22 mouse cellular contexts compared by ENCODE assay signal in the genomic region with DNA sequence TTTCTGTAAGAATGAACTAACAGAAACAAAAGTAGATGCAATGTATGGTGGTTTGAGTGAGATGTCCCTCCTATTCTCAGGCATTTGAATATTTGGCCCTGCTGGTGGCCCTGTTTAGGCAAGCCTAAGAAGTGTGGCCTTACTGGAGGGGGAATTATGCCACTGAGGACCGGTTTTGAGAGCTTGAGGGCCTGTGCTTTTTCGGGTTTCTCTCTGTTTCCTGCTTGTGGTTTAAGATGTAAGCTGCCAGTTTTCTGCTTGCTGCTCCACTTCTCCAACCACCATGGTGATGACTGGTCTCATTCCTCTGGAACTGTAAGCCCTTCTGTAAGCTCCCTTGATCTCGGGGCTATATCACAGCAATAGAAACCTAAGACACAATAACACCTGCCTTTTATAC.
DNase-seq lines count a peak whose midpoint lies in the region; ATAC-seq and TF ChIP-seq lines count a peak whose summit lies in the region.
"Had no signal": no experiment of that assay in that cellular context is flagged by ENCODE, and none has a peak within 500 bp of the region (broad histone marks: within the 10 kb centered on the region; RNA-seq: fewer than 3 reads in every experiment).

No protein-coding gene starts in this region.

- no peak for TF ChIP-seq RAD21 in CH12.LX (IDR thresholded peaks at IDR 0.05; ENCODE audit: low read depth, low read length)

- H3K79me2 ChIP-seq in CH12.LX (replicated peaks; ENCODE audit: control insufficient read depth, extremely low read depth, insufficient read depth, poor library complexity, severe bottlenecking) (no peaks in the 10 kb centered on the region), macrophage (ENCODE audit: inconsistent target) (no peaks in the 10 kb centered on the region)

- H3K4me3 ChIP-seq in CH12.LX (replicated peaks in 1 of 3; ENCODE audit: low read depth in 2 of 3, low read length in 2 of 3, poor library complexity in 1 of 3) = no peak overlapping the region
- H3K4me3 ChIP-seq in macrophage (ENCODE audit: inconsistent target) = no peak overlapping the region
- H3K4me3 ChIP-seq: embryonic facial prominence, embryonic 10.5 days; embryonic facial prominence, embryonic 12.5 days; forebrain, embryonic 13.5 days; forebrain, embryonic 15.5 days had no signal

- H3K27ac ChIP-seq in CH12.LX (ENCODE audit: insufficient read depth, low read depth) (no peak overlapping the region), macrophage (peak overlapping the region; percentile 34)
- H3K27ac ChIP-seq: embryonic facial prominence, embryonic 10.5 days; embryonic facial prominence, embryonic 12.5 days; forebrain, embryonic 13.5 days; forebrain, embryonic 15.5 days had no signal

- H3K9ac ChIP-seq in CH12.LX (ENCODE audit: insufficient read depth, low read depth) = no peak overlapping the region
- H3K9ac ChIP-seq: embryonic facial prominence, embryonic 12.5 days; forebrain, embryonic 13.5 days; forebrain, embryonic 15.5 days had no signal

- H3K4me1 ChIP-seq in CH12.LX (ENCODE audit: control insufficient read depth in 1 of 2, insufficient read depth in 2 of 2) = 0 out of 4 replicates have a peak, but pooled peaks cover 0 to 3% of the 10 kb centered on the region in 2 experiments
- H3K4me1 ChIP-seq: embryonic facial prominence, embryonic 10.5 days; embryonic facial prominence, embryonic 12.5 days; forebrain, embryonic 13.5 days; forebrain, embryonic 15.5 days had no signal

- peak; percentile 68; the same call in 1 of the 2 replicates for ATAC-seq in common myeloid progenitor, adult 5-6 weeks (replicated peaks; ENCODE audit: low read depth, poor library complexity, severe bottlenecking)
- ATAC-seq in megakaryocyte-erythroid progenitor cell, adult 5-6 weeks (replicated peaks; ENCODE audit: low FRiP score, low TSS enrichment, poor library complexity, severe bottlenecking) = no peak
- ATAC-seq: CD4-positive, CD25-positive, alpha-beta regulatory T cell, adult 4 months; forebrain, embryonic 13.5 days; forebrain, embryonic 15.5 days had no signal

- H3K36me3 ChIP-seq in CH12.LX (replicated peaks in 1 of 2; ENCODE audit: control insufficient read depth in 1 of 2, insufficient read depth in 1 of 2, low read length in 1 of 2) (no peaks in the 10 kb centered on the region), macrophage (ENCODE audit: inconsistent target) (no peaks in the 10 kb centered on the region)
- H3K36me3 ChIP-seq: embryonic facial prominence, embryonic 10.5 days; embryonic facial prominence, embryonic 12.5 days; forebrain, embryonic 15.5 days had no signal

- no peak overlapping the region for H3K4me2 ChIP-seq in CH12.LX (ENCODE audit: insufficient read depth, low read depth, poor library complexity, severe bottlenecking)
- H3K4me2 ChIP-seq: embryonic facial prominence, embryonic 12.5 days; forebrain, embryonic 13.5 days; forebrain, embryonic 15.5 days had no signal

- no peak for TF ChIP-seq EP300 in CH12.LX (IDR thresholded peaks at IDR 0.05; ENCODE audit: low read length)

- peak; percentile 7 for DNase-seq in CH12.LX (ENCODE audit: extremely low read depth)
- no peak for DNase-seq in left cerebral cortex, adult 11 months (ENCODE audit: low spot score)
- DNase-seq in gastrocnemius, postnatal 25 days = no peak
- DNase-seq in adrenal gland, adult 2 months = no peak
- DNase-seq: adrenal gland, adult 8-10 months; adrenal gland, postnatal 14 days; adrenal gland, postnatal 36 days; B cell, adult 2 months; cerebellum, adult 11 months; cerebellum, adult 18-20 months; cerebellum, adult 8-10 months; cerebellum, adult 9-11 months; cerebellum, postnatal 14 days; cerebellum, postnatal 36 days had no signal

- H3K27me3 ChIP-seq in CH12.LX (replicated peaks) = no peaks in the 10 kb centered on the region
- H3K27me3 ChIP-seq: forebrain, embryonic 13.5 days had no signal

- TF ChIP-seq POLR2A in CH12.LX (IDR thresholded peaks at IDR 0.05; ENCODE audit: low read depth, low read length) = no peak

- TF ChIP-seq CTCF in CH12.LX (conservative IDR thresholded peaks at IDR 0.05 in 1 of 2, IDR thresholded peaks at IDR 0.05 in 1 of 2; ENCODE audit: low read depth in 2 of 2, low read length in 2 of 2) = no peak

- 25% methylated on average over 3 of the region's 3 CpGs for WGBS in macrophage (ENCODE audit: missing documents)

- dilution Hi-C loops in CH12.LX (cut with MboI; ENCODE audit: extremely low pct_ligation_motif_present, extremely low pct_unique_long_range_greater_than_20kb, low sequenced_read_pairs) = no loop called here

- H3K9me3 ChIP-seq in CH12.LX (replicated peaks; ENCODE audit: low read length) = no peaks in the 10 kb centered on the region
- H3K9me3 ChIP-seq: embryonic facial prominence, embryonic 10.5 days; embryonic facial prominence, embryonic 12.5 days; forebrain, embryonic 13.5 days; forebrain, embryonic 15.5 days had no signal

- in situ Hi-C loops in CH12.LX (cut with MboI; ENCODE audit: low pct_ligation_motif_present, low pct_unique_long_range_greater_than_20kb, low sequenced_read_pairs) = loop anchor here (25.0 kb wide), 2 partner anchors 211 to 361 kb away; no protein-coding TSS in a partner anchor

TF ChIP-seq in CH12.LX, 34 proteins besides CTCF, POLR2A, EP300 and RAD21:
- no peak for TF ChIP-seq NRF1 (IDR thresholded peaks at IDR 0.05; ENCODE audit: low read depth, low read length)
- no peak for TF ChIP-seq MEF2A (IDR thresholded peaks at IDR 0.05; ENCODE audit: borderline replicate concordance, low read depth, low read length)
- TF ChIP-seq USF1 (IDR thresholded peaks at IDR 0.05; ENCODE audit: low read depth, low read length) = no peak
- no peak for TF ChIP-seq ZC3H11A (IDR thresholded peaks at IDR 0.05; ENCODE audit: low read depth, low read length)
- no peak for TF ChIP-seq SIN3A (IDR thresholded peaks at IDR 0.05; ENCODE audit: low read length)
- TF ChIP-seq JUN (IDR thresholded peaks at IDR 0.05; ENCODE audit: insufficient read depth, low read depth, low read length) = no peak
- no peak for TF ChIP-seq GABPA (IDR thresholded peaks at IDR 0.05; ENCODE audit: insufficient replicate concordance, low read depth, low read length)
- no peak for TF ChIP-seq MAX (IDR thresholded peaks at IDR 0.05; ENCODE audit: low read length)
- TF ChIP-seq CHD2 (IDR thresholded peaks at IDR 0.05; ENCODE audit: low read length) = no peak
- no peak for TF ChIP-seq CHD1 (IDR thresholded peaks at IDR 0.05; ENCODE audit: low read depth, low read length)
- no peak for TF ChIP-seq MXI1 (IDR thresholded peaks at IDR 0.05; ENCODE audit: low read depth, low read length)
- no peak for TF ChIP-seq MAFK (IDR thresholded peaks at IDR 0.05; ENCODE audit: insufficient replicate concordance, low read length)
